Comparison of ENCODE assay signal across 14 mouse cellular contexts in the genomic region with DNA sequence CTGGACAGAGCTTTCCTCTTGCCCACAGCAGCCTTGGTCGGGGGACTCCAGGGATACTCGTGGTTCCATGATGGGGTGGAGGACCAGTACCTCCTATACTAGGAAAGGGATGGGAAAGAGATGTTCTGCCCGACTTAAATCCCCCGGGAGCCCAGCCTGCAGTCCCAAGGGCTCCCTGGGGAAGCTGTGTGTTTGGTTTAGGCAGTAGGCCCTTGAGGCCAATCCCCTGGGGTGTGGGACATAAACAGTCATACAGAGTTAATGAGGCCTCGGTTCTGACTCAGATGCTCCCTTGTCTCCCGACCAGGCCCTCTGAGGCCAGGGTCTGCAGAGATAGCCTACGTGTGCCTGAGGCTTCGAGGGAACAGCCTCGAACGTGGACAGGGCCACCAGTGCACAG.
DNase-seq lines count a peak whose midpoint lies in the region; ATAC-seq and TF ChIP-seq lines count a peak whose summit lies in the region.
"Had no signal": no experiment of that assay in that cellular context is flagged by ENCODE, and none has a peak within 500 bp of the region (broad histone marks: within the 10 kb centered on the region; RNA-seq: fewer than 3 reads in every experiment).

No protein-coding gene starts in this region.

- no peak overlapping the region for H3K4me3 ChIP-seq in heart, embryonic 14.5 days (ENCODE audit: control insufficient read depth in 1 of 2, insufficient read depth in 1 of 2, low read depth in 1 of 2, low read length in 2 of 2)
- no peak overlapping the region for H3K4me3 ChIP-seq in lung, postnatal 0 days (ENCODE audit: low read depth, low read length)
- H3K4me3 ChIP-seq in limb, embryonic 15.5 days, result no peak overlapping the region
- H3K4me3 ChIP-seq: hindbrain, embryonic 15.5 days had no signal

- H3K9me3 ChIP-seq in heart, embryonic 14.5 days (ENCODE audit: control insufficient read depth, low read length), result 0 out of 2 replicates have a peak, but pooled peaks cover 3% of the 10 kb centered on the region
- no peaks in the 10 kb centered on the region for H3K9me3 ChIP-seq in lung, postnatal 0 days (ENCODE audit: low read length)
- no peaks in the 10 kb centered on the region for H3K9me3 ChIP-seq in limb, embryonic 15.5 days
- H3K9me3 ChIP-seq: hindbrain, embryonic 15.5 days had no signal

- intact Hi-C loops in heart, postnatal 25 days (cut with DNase I), result loop anchor here (5.0 to 10.0 kb wide), 2 partner anchors 40 to 283 kb away; no protein-coding TSS in a partner anchor

- TF ChIP-seq EP300 in lung, postnatal 0 days (IDR thresholded peaks at IDR 0.05), result no peak

- peaks cover 17 to 18% of the 10 kb centered on the region in 2 experiments for H3K4me1 ChIP-seq in heart, embryonic 14.5 days (ENCODE audit: control insufficient read depth in 2 of 2, insufficient read depth in 2 of 2, low read length in 2 of 2)
- no peaks in the 10 kb centered on the region for H3K4me1 ChIP-seq in lung, postnatal 0 days (ENCODE audit: insufficient read depth, low read depth, low read length)
- H3K4me1 ChIP-seq in limb, embryonic 15.5 days, result peaks cover 15% of the 10 kb centered on the region

- ATAC-seq in heart, embryonic 14.5 days (ENCODE audit: insufficient number of reproducible peaks, insufficient read depth, low FRiP score, low read depth), result no peak
- peak; percentile 46 for ATAC-seq in lung, postnatal 0 days
- peak; percentile 69 for ATAC-seq in Patski
- no peak for ATAC-seq in limb, embryonic 15.5 days (ENCODE audit: insufficient number of reproducible peaks, low FRiP score, low TSS enrichment, low read depth)

- CTCF ChIA-PET in Patski (lab: Charles Lee), result interaction anchor here (0.7 to 1.5 kb wide), 2 partner anchors 8 to 11 kb away, joined by 3 to 4 read pairs; no protein-coding TSS in a partner anchor

- 0 out of 4 replicates have a peak overlapping the region, but pooled peaks of 1 of the 2 experiments have one; percentile 51 for H3K27ac ChIP-seq in heart, embryonic 14.5 days (replicated peaks in 1 of 2; ENCODE audit: control insufficient read depth in 1 of 2, insufficient read depth in 1 of 2, low read depth in 2 of 2, low read length in 2 of 2)
- H3K27ac ChIP-seq in lung, postnatal 0 days (ENCODE audit: low read length), result peak overlapping the region; percentile 29; the same call in 1 of the 2 replicates
- H3K27ac ChIP-seq in limb, embryonic 15.5 days, result 0 out of 2 replicates have a peak overlapping the region, but pooled peaks have one; percentile 12
- H3K27ac ChIP-seq: hindbrain, embryonic 15.5 days had no signal

- H3K9ac ChIP-seq in heart, embryonic 14.5 days (ENCODE audit: low read length), result 0 out of 2 replicates have a peak overlapping the region, but pooled peaks have one; percentile 18
- no peak overlapping the region for H3K9ac ChIP-seq in lung, postnatal 0 days (replicated peaks; ENCODE audit: low read depth)
- H3K9ac ChIP-seq in limb, embryonic 15.5 days, result no peak overlapping the region
- H3K9ac ChIP-seq: hindbrain, embryonic 15.5 days; lung, embryonic 14.5 days had no signal

- DNase-seq in heart, postnatal 25 days (ENCODE audit: low spot score), result no peak
- no peak for DNase-seq in lung, postnatal 0 days (ENCODE audit: low spot score)
- no peak for DNase-seq in lung, adult 18-20 months
- DNase-seq in Patski (ENCODE audit: low read depth, low spot score), result no peak
- no peak for DNase-seq in cerebellum, adult 9-10 months
- no peak for DNase-seq in gastrocnemius, postnatal 10 days
- DNase-seq: cerebellum, adult 2 months; embryo, embryonic 11 days; lung, embryonic 14.5 days; right cerebral cortex, postnatal 25 days; thymus, postnatal 36 days had no signal

- H3K36me3 ChIP-seq in heart, embryonic 14.5 days (ENCODE audit: control insufficient read depth, insufficient read depth, low read length), result no peaks in the 10 kb centered on the region
- H3K36me3 ChIP-seq in lung, postnatal 0 days (ENCODE audit: insufficient read depth, low read length), result 0 out of 2 replicates have a peak, but pooled peaks cover 4% of the 10 kb centered on the region
- H3K36me3 ChIP-seq in limb, embryonic 15.5 days, result peaks cover 17% of the 10 kb centered on the region
- H3K36me3 ChIP-seq: hindbrain, embryonic 15.5 days had no signal

- in situ Hi-C loops in Patski (cut with MboI; ENCODE audit: low pct_unique_long_range_greater_than_20kb), result loop anchor here (5.0 kb wide), 1 partner anchor 70 kb away; no protein-coding TSS in a partner anchor

- POLR2A ChIA-PET in Patski (lab: Charles Lee), result interaction anchor here (0.5 to 1.2 kb wide), 2 partner anchors 9 to 1679 kb away, joined by 3 read pairs; no protein-coding TSS in a partner anchor

- H3K4me2 ChIP-seq in heart, embryonic 14.5 days (ENCODE audit: low read length), result no peak overlapping the region
- no peak overlapping the region for H3K4me2 ChIP-seq in lung, postnatal 0 days (replicated peaks; ENCODE audit: low read depth, low read length)
- no peak overlapping the region for H3K4me2 ChIP-seq in limb, embryonic 15.5 days
- H3K4me2 ChIP-seq: hindbrain, embryonic 15.5 days; lung, embryonic 14.5 days had no signal

- H3K27me3 ChIP-seq in heart, embryonic 14.5 days (ENCODE audit: control insufficient read depth, insufficient read depth, low read length), result no peaks in the 10 kb centered on the region
- no peaks in the 10 kb centered on the region for H3K27me3 ChIP-seq in lung, postnatal 0 days (replicated peaks; ENCODE audit: insufficient read depth, low read length)
- no peaks in the 10 kb centered on the region for H3K27me3 ChIP-seq in Patski
- H3K27me3 ChIP-seq in limb, embryonic 15.5 days, result no peaks in the 10 kb centered on the region
- H3K27me3 ChIP-seq: hindbrain, embryonic 15.5 days had no signal

- 61% methylated on average over 10 of the region's 10 CpGs for WGBS in heart, embryonic 14.5 days
- 72% methylated on average over 10 of the region's 10 CpGs for WGBS in lung, postnatal 0 days
- 57% methylated on average over 10 of the region's 10 CpGs for WGBS in limb, embryonic 15.5 days

- no peak for TF ChIP-seq CTCF in lung, postnatal 0 days (IDR thresholded peaks at IDR 0.05)
- no peak for TF ChIP-seq CTCF in Patski (IDR thresholded peaks at IDR 0.05)

Comparison
In these comparisons a context has a peak if more than half of its experiments do, and no peak if none do; other contexts are left out.
1. ATAC-seq: peak in lung, postnatal 0 days (single experiment) and Patski (single experiment); none in heart, embryonic 14.5 days (single experiment) and limb, embryonic 15.5 days (single experiment).